Mouse (Mus musculus) midbrain, embryonic 16.5 days (tissue): ENCODE results near the gene Car4. TPM values are rescaled to one million over a fixed set of nuclear protein-coding genes. Genes with fewer than 3 reads are reported as not detected.

ENCODE experiments used
- ATAC-seq: fragments of 200-750 bp; cut with Nextera tagmentation; 2 replicates; pipeline ENCODE4 v1.8.0; 2017; ENCODE audit warnings: moderate TSS enrichment
- H3K27ac ChIP-seq: fragments of 300-500 bp; sonication (generic); 2 replicates; pipeline ENCODE4 v1.5.1; 2014; ENCODE audit warnings: mild to moderate bottlenecking, low read length, mixed read lengths
- H3K27me3 ChIP-seq: fragments of 300-500 bp; sonication (generic); 2 replicates; pipeline ENCODE4 v1.6.1; 2014; ENCODE audit warnings: low read depth, low read length, mixed read lengths; ENCODE audit not compliant: control insufficient read depth, insufficient read depth
- H3K36me3 ChIP-seq: fragments of 300-500 bp; sonication (generic); 2 replicates; pipeline ENCODE4 v1.6.1; 2014; ENCODE audit warnings: mild to moderate bottlenecking, low read length, moderate library complexity, mixed read lengths; ENCODE audit not compliant: control insufficient read depth, insufficient read depth
- H3K4me1 ChIP-seq: fragments of 300-500 bp; sonication (generic); 2 replicates; pipeline ENCODE4 v1.6.1; 2014; ENCODE audit warnings: mild to moderate bottlenecking, low read length, mixed read lengths; ENCODE audit not compliant: control insufficient read depth, insufficient read depth
- H3K4me2 ChIP-seq: fragments of 300-500 bp; sonication (generic); 2 replicates; pipeline ENCODE4 v1.6.1; 2014; ENCODE audit warnings: mild to moderate bottlenecking, low read length, mixed read lengths
- H3K4me3 ChIP-seq: fragments of 300-500 bp; sonication (generic); 2 replicates; pipeline ENCODE4 v1.5.1; 2014; ENCODE audit warnings: low read depth, mild to moderate bottlenecking, low read length, moderate library complexity, mixed read lengths
- H3K9ac ChIP-seq: fragments of 300-500 bp; sonication (generic); 2 replicates; pipeline ENCODE4 v1.6.1; 2014; ENCODE audit warnings: low read depth, low read length, mixed read lengths
- H3K9me3 ChIP-seq: fragments of 300-500 bp; sonication (generic); replicated peaks from 2 replicates; pipeline ENCODE4 v1.6.1; 2014; ENCODE audit warnings: mild to moderate bottlenecking, low read length, mixed read lengths; ENCODE audit not compliant: control insufficient read depth, poor library complexity, severe bottlenecking
- WGBS: fragments of 180-500 bp; shearing (Covaris S2); extraction: QIAGEN DNeasy Blood & Tissue Kit; methylation state at CpG from one replicate; pipeline ENCODE4 v1.1.7; 2014; 5-methylcytosine and 5-hydroxymethylcytosine counted together
- polyA plus RNA-seq: library from polyadenylated mRNA; unstranded; fragments of >200 nt; fragmentation: Nextera tagmentation; extraction: Ambion mirVana; gene quantifications from 2 replicates; pipeline ENCODE4 v1.2.1, GENCODE M21; 2015

Car4 gene
- polyA plus RNA-seq, 1 experiment from 2014 or later = 5.7 TPM

DNA sequence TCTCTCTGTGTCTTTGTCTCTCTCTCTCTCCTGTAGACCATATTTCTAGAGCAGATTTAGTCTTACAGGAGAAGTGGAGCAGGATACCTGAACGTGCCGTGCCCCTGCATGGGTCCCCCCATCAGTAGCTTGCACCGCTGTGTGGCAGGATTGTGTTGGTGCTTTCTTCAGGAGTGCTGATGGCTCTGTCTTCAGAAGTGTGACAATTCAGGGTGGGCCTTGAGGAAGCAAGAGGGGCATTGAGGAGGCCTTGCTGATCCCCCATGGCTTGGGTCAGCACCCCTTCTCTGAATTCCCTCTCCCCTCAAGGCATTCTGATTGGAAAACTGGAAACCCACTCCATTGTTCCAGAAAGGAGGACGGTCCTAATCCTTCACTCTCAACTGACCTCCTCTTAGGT lies 4.0 kb downstream of the Car4 start:
- Histone ChIP-seq H3K27ac (no peak overlapping the region), H3K4me1 (peaks cover 10% of the 10 kb centered on the region), H3K4me3 (no peak overlapping the region), H3K4me2 (no peak overlapping the region), H3K9ac (no peak overlapping the region), H3K36me3 (no peaks in the 10 kb centered on the region), H3K27me3 (peaks cover 11% of the 10 kb centered on the region), H3K9me3 (no peaks in the 10 kb centered on the region)
- ATAC-seq = no peak
- WGBS = 82% methylated on average over 4 of the region's 4 CpGs

DNA sequence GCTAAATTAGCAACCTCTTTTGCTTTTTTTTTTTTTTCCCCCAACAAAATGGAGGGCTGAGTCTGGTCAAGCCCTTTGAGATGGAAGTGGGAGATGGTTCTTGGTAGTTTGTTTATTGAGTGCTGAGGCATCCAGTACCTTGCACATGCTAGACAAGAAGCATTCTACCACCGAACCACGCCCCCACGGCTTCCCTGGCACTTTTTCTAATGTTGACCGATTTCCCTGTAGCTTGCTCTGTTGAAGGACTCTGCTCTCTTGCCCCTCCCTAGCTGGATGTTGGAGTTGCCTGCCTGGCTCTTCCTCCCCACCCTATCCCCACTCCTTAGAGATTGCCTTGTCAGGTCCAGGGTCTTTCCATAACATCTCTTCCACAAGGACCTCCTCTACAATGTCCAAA lies 5.0 kb downstream of the Car4 start:
- H3K4me3 ChIP-seq = no peak overlapping the region
- H3K36me3 ChIP-seq = no peaks in the 10 kb centered on the region
- no peaks in the 10 kb centered on the region for H3K9me3 ChIP-seq
- H3K9ac ChIP-seq = no peak overlapping the region
- peaks cover 7% of the 10 kb centered on the region for H3K27me3 ChIP-seq
- H3K4me2 ChIP-seq = no peak overlapping the region
- H3K27ac ChIP-seq = no peak overlapping the region
- ATAC-seq = no peak
- peaks cover 11% of the 10 kb centered on the region for H3K4me1 ChIP-seq
- 93% methylated on average over 4 of the region's 4 CpGs for WGBS

DNA sequence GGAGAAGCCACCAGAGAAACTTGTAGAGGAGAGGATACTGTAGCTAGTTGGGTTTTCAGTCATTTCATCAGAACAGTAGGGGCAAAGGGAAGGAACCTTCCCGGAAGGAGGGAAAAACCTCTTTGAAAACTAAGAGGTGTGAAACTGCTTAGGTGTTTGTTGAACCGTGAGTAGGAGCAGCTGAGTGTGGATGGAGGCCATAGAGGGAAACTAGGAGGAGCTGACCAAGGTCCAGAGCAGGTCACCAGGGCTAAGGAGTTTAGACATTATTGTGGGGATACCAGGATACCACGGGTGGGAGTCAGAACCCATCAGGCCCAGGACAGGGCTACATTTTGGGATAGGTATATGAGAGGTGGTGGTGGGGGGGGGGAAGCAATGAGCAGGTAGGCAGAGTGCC lies 6.0 kb downstream of the Car4 start:
- ATAC-seq = no peak
- Histone ChIP-seq H3K9ac (no peak overlapping the region), H3K27me3 (peaks cover 4% of the 10 kb centered on the region; the same call in 1 of the 2 replicates), H3K4me3 (no peak overlapping the region), H3K4me1 (peaks cover 8% of the 10 kb centered on the region), H3K9me3 (no peaks in the 10 kb centered on the region), H3K36me3 (no peaks in the 10 kb centered on the region), H3K4me2 (no peak overlapping the region), H3K27ac (no peak overlapping the region)
- WGBS = 89% methylated on average over 3 of the region's 3 CpGs

DNA sequence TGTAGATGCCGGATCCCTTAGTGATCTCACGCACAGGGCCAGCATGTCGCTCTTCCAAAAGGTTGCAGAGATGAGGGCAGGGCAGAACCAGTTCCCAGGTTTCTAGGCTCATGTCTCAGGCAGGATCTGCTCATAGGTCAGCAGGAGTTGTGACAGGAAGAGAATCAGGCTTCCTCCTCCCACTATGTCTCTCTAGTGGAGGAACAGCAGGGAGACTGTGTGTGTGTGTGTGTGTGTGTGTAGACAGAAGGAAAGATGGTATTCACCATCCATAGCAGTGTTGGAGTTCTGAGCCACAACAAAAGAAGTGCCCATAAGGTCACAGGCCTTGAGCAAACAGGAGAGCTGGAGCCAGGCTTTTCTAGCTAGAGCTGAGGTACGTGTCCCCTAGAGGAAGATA lies 9.1 kb downstream of the Car4 start:
- H3K9ac ChIP-seq = no peak overlapping the region
- no peaks in the 10 kb centered on the region for H3K27me3 ChIP-seq
- no peak overlapping the region for H3K4me3 ChIP-seq
- peaks cover 8% of the 10 kb centered on the region for H3K4me1 ChIP-seq
- H3K36me3 ChIP-seq = no peaks in the 10 kb centered on the region
- ATAC-seq = no peak
- H3K27ac ChIP-seq = no peak overlapping the region
- no peaks in the 10 kb centered on the region for H3K9me3 ChIP-seq
- no peak overlapping the region for H3K4me2 ChIP-seq
- 53% methylated on average over 4 of the region's 4 CpGs for WGBS

DNA sequence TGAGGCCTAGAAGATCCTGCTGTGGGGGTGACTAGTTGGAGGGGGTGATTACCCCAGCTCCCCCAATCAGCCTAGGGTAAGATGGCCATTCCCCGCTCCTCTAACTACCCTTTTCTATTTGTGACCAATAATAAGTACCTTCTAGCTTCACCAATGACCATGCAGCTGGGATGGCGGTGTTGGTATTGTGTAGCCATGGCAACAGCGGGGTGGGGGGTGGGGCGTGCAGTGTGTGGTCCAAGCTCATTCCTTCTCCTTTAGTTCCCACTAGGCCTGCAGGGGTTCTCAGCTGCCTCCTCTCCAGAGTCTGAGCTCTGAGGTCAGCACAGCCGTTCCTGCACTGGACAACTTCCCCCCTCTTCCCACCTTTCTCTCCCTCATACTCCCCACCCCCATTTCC lies 9.5 kb downstream of the Car4 start:
- Histone ChIP-seq H3K27me3 (no peaks in the 10 kb centered on the region), H3K4me1 (peaks cover 8% of the 10 kb centered on the region), H3K36me3 (no peaks in the 10 kb centered on the region), H3K27ac (no peak overlapping the region), H3K9ac (no peak overlapping the region), H3K4me2 (no peak overlapping the region), H3K9me3 (no peaks in the 10 kb centered on the region), H3K4me3 (no peak overlapping the region)
- 8% methylated on average over 5 of the region's 5 CpGs for WGBS
- peak; percentile 28; the same call in 1 of the 2 replicates for ATAC-seq

DNA sequence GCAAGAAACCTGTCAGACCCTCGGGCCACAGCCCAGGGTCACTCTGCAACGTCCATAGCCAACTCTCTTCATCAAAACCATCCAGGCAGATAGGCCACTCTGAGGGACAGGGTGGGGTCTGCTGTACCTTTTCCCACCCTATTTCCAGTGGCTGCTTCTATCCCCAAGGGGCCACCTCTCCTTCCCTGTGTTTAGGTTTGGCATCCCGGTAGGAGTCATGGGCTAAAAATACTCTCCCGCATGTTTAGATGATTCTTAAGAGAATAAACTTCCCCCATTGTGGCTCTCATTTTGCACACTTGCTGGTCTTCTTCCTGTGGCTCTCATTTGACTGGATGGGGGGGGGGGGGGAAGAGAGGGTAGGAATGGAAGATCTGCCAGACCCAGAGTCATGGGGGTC lies 10.7 kb downstream of the Car4 start:
- WGBS = 73% methylated on average over 4 of the region's 4 CpGs
- Histone ChIP-seq H3K4me2 (no peak overlapping the region), H3K36me3 (no peaks in the 10 kb centered on the region), H3K27me3 (no peaks in the 10 kb centered on the region), H3K4me1 (peaks cover 8% of the 10 kb centered on the region), H3K9ac (no peak overlapping the region), H3K9me3 (no peaks in the 10 kb centered on the region), H3K4me3 (no peak overlapping the region), H3K27ac (no peak overlapping the region)
- no peak for ATAC-seq

DNA sequence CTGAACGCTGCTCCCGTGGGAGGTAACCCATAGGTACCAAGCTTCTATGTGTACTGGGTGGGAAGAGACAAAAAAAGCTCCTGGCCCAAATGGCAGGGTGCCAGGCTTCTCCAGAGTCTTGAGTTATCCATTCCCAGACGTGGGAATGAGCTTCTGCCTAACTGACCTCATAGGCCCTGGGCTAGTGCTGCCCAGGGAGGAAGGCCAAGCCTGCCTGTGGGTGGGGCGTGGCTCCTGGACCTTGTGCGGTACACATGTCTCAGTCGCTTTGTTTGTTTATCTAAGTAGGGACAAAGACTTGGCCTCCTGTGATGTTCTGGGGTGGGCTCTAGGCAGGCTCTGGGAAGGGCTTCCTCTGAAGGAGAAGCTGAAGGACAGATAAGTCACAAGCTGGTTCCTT lies 11.2 kb downstream of the Car4 start:
- peaks cover 8% of the 10 kb centered on the region for H3K4me1 ChIP-seq
- H3K4me2 ChIP-seq = no peak overlapping the region
- ATAC-seq = no peak
- no peak overlapping the region for H3K9ac ChIP-seq
- H3K27me3 ChIP-seq = no peaks in the 10 kb centered on the region
- no peaks in the 10 kb centered on the region for H3K36me3 ChIP-seq
- no peak overlapping the region for H3K27ac ChIP-seq
- no peaks in the 10 kb centered on the region for H3K9me3 ChIP-seq
- WGBS = 61% methylated on average over 6 of the region's 6 CpGs
- H3K4me3 ChIP-seq = no peak overlapping the region

DNA sequence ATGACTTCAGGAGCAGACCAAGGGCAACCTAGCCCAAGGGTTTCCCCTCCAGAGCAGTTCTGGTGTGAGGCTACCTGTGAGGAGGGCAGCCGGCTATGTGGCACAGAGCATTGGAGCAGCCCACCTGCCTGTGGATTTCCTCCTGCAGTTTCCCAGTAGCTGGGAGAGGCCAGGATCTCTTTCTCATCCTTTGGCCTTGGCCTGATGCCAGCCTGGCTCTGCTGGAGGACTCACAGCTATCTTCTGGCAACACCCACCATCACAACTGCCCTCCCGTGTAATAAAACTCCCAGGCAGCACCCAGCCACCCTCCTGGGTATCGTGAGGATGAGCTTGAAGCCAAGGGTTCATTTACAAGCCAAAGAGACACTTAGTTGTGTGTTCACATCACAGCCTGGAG lies 14.5 kb downstream of the Car4 start:
- H3K4me3 ChIP-seq = no peak overlapping the region
- WGBS = 72% methylated on average over 3 of the region's 3 CpGs
- no peaks in the 10 kb centered on the region for H3K36me3 ChIP-seq
- H3K9ac ChIP-seq = no peak overlapping the region
- no peaks in the 10 kb centered on the region for H3K27me3 ChIP-seq
- H3K27ac ChIP-seq = no peak overlapping the region
- peaks cover 6% of the 10 kb centered on the region for H3K4me1 ChIP-seq
- H3K9me3 ChIP-seq = no peaks in the 10 kb centered on the region
- no peak for ATAC-seq
- no peak overlapping the region for H3K4me2 ChIP-seq

DNA sequence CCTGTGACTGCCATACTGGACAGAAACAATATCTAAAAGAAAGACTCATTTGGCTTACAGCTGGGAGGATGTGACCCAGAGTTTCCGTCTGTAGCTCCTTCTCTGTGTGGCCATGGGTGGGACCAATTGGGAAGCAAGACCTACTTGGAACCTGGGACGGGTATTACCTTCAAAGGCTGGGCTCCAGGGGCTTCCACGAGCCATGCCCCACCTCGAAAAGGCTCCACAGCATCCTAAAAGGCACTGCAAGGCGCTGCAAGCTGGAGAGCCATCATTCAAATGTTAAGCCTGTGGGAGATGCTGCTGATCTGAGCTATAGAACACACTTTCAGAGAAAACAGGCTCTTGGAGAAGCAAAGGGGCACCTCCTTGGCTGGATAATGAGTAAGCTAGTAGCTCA lies 16.1 kb downstream of the Car4 start:
- ATAC-seq = no peak
- H3K9ac ChIP-seq = no peak overlapping the region
- H3K27ac ChIP-seq = no peak overlapping the region
- no peaks in the 10 kb centered on the region for H3K9me3 ChIP-seq
- 62% methylated on average over 5 of the region's 5 CpGs for WGBS
- no peak overlapping the region for H3K4me3 ChIP-seq
- no peaks in the 10 kb centered on the region for H3K36me3 ChIP-seq
- no peak overlapping the region for H3K4me2 ChIP-seq
- no peaks in the 10 kb centered on the region for H3K27me3 ChIP-seq
- H3K4me1 ChIP-seq = no peaks in the 10 kb centered on the region

DNA sequence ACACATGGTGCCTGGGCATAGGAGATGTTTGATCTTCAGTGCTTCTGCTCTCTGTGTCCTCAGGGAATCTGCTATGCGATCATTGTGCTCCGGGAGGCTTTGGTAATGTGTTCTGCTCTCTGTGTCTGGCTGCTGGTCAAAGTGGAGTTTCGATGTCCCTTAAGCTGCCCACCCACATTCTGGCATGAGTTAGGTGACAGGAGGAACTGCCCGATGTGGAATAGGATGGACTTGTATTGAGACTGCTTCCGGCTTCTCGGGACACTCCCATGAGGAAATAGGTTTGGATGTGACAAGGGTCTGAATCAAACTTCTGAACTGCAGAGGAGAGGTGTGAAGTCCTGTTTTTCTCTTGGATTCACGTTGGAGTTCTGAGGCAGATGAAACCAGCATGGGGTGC lies 17.0 kb downstream of the Car4 start:
- 65% methylated on average over 7 of the region's 7 CpGs for WGBS
- Histone ChIP-seq H3K4me3 (no peak overlapping the region), H3K27me3 (no peaks in the 10 kb centered on the region), H3K9me3 (no peaks in the 10 kb centered on the region), H3K36me3 (no peaks in the 10 kb centered on the region), H3K27ac (no peak overlapping the region), H3K4me2 (no peak overlapping the region), H3K4me1 (no peaks in the 10 kb centered on the region), H3K9ac (no peak overlapping the region)
- ATAC-seq = no peak
